Mouse (Mus musculus): Measurements from ENCODE around the gene Plekha5.

Plekha5 gene

DNA sequence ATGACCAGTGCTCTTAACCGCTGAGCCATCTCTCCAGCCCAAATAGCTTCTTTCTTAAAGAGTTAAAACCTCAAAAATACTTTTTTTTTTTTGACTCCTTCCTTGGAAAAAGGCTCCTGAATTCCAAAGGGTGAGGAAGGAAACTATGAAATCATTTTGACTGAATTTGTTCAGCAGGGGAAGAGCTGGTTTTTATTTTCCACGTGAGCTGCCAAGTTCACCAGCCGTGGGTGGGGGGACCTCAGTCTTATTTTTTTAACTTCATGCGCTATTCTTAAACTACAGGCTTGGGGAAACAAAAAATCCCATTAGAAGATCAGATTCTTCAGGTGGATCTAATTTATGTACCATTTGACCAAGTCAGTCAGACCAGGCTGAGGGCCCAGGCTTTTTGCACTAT is 187.4 kb downstream of the Plekha5 start:
- no peak for DNase-seq (ENCODE audit: low spot score in 2 of 2)

DNA sequence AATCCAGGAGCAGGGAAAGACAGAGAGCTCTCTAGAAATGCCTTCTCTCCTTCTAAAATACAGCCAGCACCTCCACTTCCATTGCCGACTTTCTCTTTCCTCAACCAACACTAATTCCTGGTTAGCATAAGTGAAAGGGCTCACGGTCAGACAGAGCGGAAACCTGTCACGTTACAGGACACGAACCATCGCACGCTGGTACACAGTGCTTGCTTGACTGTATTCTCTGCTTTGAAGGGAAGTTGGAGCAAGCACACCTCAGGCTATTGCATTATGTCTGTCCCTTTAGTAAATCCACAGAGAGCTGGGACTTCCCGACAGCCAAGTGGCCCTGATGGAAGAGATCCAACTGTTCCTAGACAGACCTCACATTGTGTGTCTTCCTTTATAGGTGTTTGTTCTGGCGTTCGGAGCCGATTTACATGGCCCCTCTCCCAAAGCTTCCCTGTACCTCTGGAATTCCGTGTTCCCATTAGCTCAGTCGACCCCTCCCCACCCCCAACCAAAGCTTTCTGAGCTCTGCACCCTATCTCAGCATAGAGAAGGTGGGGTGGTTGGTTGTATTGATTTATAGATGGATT is 188.1 kb downstream of the Plekha5 start:
- DNase-seq (ENCODE audit: low spot score in 2 of 2), result no peak

DNA sequence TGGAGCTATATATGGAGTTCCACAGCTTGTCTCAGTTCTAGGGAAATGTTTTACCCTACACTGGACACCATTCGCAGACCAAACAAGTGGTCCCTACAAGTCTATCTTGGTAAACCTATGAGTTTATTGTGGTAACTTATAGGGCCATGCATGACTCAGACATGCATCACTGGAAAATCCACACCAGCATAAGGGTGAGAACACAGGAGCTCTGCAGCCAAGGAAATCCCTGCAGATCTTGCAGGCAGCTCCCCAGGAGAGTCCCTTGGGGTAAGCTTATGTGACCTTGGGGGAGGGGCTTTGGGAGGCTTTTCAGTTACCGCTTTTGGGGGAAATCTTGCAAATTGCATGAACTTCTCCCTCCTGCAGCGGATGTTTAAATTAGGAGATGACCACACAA is 190.0 kb downstream of the Plekha5 start:
- DNase-seq (ENCODE audit: low spot score in 2 of 2), result no peak

DNA sequence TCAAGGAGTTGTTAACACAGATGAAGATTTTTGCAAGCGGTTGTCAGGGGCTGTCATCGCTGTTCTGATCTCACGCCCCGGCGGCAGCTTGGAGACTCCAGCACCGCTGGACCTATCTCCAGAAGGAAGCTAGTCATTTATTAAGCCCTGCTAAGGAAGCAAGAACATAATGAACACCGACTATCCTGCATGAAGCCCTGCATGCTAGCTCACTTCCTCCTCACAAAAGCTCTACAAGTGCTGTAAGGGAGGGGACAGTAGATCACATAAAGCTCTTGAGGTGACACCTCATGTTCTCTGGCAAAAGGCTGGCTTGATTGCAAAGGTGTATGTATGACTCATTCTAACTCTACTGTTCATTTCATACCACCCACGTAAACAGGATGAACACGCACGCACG is 190.9 kb downstream of the Plekha5 start:
- no peak for DNase-seq (ENCODE audit: low spot score in 2 of 2)

DNA sequence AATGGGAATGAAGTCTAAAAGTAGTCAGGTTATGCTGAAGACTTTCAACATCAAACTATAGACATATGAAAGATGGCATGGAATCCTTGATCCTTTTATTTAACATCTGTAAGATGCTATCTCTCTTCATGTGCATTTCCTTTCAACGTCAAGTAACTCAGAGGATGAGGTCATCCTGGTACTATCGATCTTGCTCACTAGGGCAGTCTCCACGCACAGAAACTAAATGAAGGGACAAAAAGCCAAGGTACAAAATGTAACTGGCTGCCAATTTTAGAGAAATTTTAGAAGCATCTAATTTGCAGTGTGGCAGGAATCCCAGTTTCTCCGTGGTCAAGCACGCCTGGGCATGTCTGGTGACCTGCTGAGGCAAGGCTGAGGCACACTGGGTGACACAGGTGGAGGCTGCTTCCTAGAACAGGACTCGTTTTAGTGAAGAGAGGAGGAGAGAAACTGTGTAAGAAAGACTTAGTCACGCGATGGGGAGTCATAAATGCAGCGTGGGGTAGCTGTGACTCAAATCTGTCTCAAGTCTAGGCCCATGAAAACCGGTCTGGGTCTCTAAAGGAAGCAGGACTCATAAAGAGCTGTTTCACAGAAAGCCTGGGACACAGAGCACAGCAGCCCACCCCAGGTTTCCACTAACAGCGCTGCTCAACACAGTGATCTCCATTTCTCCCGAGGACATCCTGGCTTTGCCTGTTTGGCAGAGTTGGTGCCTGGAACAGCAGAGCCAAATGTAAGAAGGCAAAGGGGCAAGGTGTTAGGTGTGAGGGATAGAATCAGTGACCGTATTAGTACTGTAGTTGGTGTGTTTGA is 196.9 kb downstream of the Plekha5 start:
- peak; percentile 44 to 63 for DNase-seq (ENCODE audit: low spot score in 2 of 2)

DNA sequence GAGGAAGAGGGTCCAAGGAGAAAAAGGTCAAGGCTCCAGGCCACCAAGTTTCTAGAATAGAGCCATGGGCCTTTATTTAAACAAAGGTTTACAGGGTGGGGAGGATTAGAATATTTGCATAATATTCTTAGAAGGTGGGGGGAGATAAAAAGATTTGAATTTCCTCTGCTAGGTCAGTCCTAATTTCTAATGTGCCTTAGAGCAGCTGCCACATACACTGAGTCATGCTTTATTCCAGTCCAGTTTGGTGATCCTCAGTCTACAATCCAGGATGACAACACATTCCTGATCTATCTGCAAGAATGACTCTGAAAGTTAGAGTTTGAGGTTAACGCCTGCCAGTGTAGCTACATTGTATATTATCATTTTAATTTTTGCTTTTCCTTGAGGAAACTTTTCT is 197.8 kb downstream of the Plekha5 start:
- no peak for DNase-seq (ENCODE audit: low spot score in 2 of 2)

DNA sequence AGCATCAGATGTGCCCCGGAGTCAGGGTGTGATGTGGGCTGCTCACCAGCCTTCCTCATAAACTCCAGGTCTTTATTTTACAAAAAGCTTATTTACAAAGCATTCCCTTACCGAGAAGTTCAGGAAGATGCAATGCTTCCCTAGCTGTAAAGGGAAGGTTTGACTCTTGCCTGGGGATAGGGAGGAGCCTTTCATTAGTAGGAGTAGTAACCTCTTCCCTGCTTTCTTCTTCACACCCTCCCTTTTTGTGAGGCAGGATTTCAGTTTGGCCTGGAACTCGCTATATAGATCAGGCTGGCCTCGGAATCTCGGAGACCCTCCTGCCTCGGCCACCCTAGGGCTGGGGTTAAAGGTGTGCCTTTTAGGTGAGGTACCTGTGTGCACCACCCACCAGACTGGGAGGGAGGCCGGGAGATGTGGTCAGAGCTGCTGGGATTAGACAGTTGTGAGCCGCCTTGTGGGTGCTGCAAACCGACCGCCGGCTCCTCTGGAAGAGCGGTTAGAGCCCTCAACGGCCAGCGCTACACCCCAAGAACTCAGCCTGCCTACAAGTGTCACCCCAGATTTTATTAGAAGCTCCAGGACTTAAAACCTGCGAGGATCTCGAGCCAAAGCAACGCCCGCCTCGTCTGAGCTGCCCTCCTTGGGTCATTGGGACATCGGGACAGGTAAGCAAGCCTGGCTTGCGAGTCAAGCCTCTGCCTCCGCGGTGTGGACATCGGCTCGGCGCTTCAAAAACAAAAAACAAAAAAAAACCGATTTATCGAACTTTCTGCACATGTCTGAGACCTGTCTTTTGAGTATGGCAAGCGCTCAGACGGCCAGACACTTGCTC is 198.8 kb downstream of the Plekha5 start, which contains the start of gene Aebp2:
Aebp2 (plus strand) TSS at position 273 of the 835 bp plus-strand sequence.
- DNase-seq (ENCODE audit: low spot score in 2 of 2), result peak in 1 of 2 experiments; percentile 18

DNA sequence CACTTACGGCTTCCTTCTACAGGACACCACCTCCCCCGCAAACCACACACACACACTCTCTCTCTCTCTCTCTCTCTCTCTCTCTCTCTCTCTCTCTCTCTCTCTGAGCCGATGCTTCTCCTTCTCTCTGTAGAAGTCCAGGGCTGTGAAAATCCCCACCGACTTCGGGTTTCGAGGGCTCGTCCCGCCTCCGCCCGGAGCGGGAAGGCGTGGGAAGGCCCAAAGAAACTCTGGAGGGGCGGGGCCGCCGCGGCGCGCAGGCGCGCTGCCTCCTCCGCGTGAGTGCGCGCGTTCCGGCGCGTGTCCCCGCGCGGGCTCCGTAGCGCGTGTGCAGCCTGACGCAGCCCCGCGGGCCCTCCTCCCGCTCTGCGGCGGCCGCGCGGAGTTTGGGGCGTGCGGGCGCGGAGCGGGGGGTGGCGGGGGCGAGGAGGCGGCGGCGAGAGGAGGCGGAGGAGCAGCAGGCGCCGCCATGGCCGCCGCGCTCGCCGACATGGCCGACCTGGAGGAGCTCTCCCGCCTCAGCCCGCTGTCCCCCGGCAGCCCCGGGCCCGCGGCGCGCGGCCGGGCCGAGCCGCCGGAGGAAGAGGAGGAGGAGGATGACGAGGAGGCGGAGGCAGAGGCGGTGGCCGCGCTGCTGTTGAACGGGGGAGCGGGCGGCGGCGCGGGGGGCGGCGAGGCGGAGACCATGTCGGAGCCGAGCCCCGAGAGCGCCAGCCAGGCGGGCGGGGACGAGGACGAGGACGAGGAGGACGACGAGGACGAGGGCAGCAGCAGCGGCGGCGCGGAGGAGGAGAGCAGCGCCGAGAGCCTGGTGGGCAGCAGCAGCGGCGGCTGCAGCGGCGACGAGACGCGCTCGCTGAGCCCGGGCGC is 199.6 kb downstream of the Plekha5 start:
- DNase-seq (ENCODE audit: low spot score in 2 of 2), result peak; percentile 94 to 95

DNA sequence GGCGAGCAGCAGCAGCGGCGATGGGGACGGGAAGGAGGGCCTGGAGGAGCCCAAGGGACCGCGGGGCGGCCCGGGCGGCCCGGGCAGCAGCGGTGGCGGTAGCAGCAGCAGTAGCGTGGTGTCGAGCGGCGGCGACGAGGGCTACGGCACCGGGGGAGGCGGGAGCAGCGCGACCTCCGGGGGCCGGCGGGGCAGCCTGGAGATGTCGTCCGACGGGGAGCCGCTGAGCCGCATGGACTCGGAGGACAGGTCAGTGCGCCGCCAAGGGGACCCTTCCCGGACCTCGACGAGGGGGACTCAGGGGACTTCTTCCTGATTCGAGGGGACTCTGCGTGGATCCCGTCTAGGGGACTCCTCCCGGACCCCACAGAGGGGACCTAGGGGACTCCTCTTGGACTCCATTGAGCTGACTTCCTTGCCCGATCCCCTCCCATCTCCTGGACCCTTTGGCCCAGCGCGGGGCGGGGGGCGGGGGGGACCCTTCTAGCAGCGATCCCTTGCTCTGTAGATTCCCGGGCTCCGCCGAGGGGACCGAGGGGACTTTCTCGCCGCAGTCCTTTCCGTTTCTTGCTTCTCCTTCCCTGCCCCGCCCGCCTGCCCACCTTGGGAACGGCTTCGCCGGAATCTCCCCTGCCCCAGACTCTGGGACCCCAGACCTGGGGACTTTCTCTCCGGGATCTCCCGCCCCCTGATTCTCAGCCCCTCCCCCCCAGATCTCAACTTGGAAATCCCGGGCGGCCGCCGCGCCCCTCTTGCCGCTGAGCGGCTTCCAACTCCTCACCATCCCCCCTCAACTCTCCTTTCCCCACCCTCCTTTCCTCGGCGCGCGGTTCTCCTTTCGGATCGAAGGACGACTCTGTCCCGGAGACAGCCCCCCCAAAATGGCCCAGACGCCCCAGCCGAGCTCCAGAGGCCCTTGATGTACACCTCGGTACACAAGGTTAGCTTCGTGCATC is 200.5 kb downstream of the Plekha5 start:
- DNase-seq (ENCODE audit: low spot score in 2 of 2), result peak; percentile 36 to 64

DNA sequence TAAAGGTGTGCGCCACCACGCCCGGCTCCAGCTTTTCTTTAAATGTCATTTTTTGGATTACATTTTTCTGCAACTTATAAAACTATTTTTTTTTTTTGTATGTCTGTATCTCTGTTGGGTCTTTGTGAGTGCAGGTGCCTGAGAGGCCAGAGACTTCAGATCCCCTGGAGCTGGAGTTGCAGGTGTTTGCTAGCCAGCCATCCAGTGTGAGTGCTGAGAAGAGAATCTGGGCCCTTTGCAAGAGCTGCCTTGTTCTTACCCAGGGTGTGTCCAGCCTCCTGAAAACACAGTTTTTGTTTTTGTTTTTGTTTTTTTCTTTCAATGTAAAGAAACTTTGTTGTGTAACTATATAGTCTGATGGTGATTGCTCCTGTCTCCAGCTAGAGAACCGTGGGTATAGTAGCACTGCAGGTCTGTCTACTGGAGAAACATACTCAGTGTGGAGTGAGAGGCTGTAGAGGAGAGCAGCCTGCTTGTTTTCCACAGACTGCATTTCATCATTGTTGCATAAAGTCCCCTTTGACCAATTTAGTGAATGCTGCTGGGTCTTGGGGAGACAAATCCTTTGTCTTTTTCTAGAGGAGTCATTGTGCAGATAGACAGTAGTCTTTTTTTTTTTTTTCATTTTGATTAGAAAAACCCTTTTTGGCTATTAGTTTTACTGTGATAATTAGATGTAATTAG is 205.5 kb downstream of the Plekha5 start:
- DNase-seq (ENCODE audit: low spot score in 2 of 2), result no peak

DNA sequence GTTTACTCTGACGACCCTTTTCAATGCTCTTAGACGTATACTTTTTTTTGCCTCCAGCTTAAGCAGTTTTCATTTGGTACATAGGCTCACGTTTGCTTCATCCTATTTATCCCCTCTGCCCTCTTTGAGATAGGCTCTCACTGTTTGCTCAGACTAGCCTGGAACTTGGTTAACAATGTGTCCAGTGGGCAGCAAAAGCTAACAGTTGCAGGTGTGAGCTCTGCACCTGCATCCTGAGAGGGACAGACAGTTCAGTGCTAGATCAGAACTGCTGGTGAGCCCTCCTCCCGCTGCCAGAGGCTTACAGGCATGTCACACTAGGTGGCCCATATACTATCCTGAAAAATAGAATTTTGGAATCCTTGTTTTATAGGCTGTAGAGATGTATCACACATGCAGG is 206.5 kb downstream of the Plekha5 start:
- no peak for DNase-seq (ENCODE audit: low spot score in 2 of 2)

DNA sequence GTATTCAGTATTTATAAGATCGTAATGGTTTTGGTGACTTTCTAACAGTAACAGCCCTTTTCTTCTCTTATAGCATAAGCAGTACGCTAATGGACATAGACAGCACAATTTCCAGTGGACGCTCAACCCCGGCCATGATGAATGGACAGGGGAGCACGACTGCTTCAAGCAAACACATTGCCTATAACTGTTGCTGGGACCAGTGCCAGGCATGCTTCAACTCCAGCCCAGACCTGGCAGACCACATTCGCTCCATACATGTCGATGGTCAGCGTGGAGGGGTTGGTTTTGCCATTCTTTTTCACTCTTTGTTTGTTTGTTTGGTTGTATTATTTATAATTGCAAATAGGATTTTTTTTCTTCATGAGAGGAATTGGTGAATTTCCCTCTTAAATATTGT is 209.8 kb downstream of the Plekha5 start:
- DNase-seq (ENCODE audit: low spot score in 2 of 2), result no peak

DNA sequence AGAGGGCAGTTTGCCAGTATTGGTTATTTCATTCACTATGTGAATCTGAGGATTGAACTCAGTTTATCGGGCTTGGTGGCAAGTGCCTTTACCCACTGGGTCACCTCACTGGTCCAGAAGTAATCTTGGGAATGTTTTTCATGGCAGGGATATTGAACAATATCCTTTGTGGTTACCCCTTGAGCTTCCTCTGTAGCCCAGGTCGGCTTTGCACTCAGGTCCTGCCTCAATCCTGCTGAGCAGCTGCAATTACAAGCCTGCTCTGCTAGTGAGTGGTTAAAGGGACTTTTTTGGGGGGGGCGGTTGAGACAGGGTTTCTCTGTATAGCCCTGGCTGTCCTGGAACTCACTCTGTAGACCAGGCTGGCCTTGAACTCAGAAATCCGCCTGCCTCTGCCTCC is 212.4 kb downstream of the Plekha5 start:
- no peak for DNase-seq (ENCODE audit: low spot score in 2 of 2)

DNA sequence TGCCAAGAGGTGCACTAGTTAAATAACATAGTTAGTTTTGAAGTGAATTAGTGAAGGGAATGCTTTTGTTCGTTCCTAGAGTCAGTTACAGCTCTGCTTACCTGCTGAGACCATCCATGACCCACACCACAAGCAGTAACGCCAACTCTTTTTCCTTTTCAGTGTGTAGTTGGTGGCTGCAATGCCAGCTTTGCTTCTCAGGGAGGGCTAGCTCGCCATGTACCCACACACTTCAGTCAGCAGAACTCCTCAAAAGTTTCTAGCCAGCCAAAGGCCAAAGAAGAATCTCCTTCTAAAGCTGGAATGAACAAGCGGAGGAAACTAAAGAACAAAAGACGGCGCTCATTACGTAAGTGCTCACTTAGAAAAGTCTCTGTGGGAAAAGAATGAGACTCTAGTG is 218.2 kb downstream of the Plekha5 start:
- DNase-seq (ENCODE audit: low spot score in 2 of 2), result no peak

DNA sequence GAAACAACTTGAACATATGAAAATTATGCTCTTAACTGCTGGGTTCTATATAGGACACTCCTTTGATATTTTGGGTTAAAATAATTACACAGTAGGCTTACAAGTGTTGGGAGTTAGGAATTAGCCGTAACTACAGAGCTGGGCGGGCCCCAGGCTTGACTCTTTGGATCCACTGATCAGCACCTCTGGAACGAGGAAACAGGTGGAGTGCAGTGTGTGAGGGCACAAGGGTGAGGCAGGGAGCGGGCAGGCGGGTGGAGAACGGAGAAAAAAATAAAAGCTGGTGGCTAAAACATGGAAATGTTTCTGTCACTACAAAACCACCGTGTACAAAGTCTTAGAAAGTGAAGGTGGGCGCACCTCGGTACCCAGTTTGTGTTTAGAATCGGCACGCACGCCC is 218.8 kb downstream of the Plekha5 start:
- no peak for DNase-seq (ENCODE audit: low spot score in 2 of 2)

DNA sequence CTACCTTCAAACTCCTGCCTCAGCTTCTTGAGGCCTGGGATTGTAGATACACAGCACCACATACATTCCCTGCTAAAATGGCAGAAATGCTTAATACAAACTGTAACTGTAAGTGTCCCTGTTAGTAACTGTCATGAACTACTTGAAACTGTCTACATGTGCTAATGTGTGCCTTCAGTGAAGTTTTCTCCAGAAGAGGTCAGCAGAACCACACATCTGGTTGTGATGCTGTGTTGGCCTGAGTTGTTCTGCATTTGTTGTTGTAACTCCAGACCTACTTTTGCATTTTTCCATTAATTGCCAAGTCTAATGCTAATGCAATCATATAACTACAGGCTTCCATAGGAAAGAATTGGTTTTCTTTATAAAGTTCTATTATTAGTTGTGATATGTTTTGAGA is 222.1 kb downstream of the Plekha5 start:
- no peak for DNase-seq (ENCODE audit: low spot score in 2 of 2)
